Mouse (Mus musculus) myocyte (in vitro differentiated cells): Measurements from ENCODE around the gene Asic2. TPM values are rescaled to one million over a fixed set of nuclear protein-coding genes. Genes with fewer than 3 reads are reported as not detected.

Source experiments
- H3K27me3 ChIP-seq: one replicate; pipeline ENCODE4 v1.6.1; 2011; ENCODE audit not compliant: control insufficient read depth, insufficient read depth, insufficient read length
- H3K36me3 ChIP-seq: one replicate; pipeline ENCODE4 v1.6.1; 2011; ENCODE audit not compliant: control insufficient read depth, insufficient read depth
- H3K4me2 ChIP-seq: one replicate; pipeline ENCODE4 v1.6.1; 2011; ENCODE audit warnings: low read depth, control low read depth
- H3K4me3 ChIP-seq: one replicate; pipeline ENCODE4 v1.5.1; 2011; ENCODE audit warnings: mild to moderate bottlenecking, control low read depth, moderate library complexity
- H3K79me2 ChIP-seq: one replicate; pipeline ENCODE4 v1.6.1; 2011; ENCODE audit not compliant: control insufficient read depth, insufficient read depth
- H3ac ChIP-seq: one replicate; pipeline ENCODE4 v1.6.1; 2011; ENCODE audit not compliant: control insufficient read depth, insufficient read length
- CEBPB ChIP-seq: IDR thresholded peaks from 2 replicates; pipeline ENCODE4 v1.6.1; 2011; ENCODE audit warnings: mild to moderate bottlenecking, moderate library complexity; ENCODE audit not compliant: poor library complexity, insufficient read depth, severe bottlenecking
- E2F4 ChIP-seq: IDR thresholded peaks from one replicate; pipeline ENCODE4 v1.6.1; 2011; ENCODE audit warnings: mild to moderate bottlenecking, control low read depth, moderate library complexity; ENCODE audit not compliant: insufficient read depth
- MAX ChIP-seq: IDR thresholded peaks from one replicate; pipeline ENCODE4 v1.6.1; 2011; ENCODE audit warnings: low read depth, mild to moderate bottlenecking, control low read depth
- MYOD1 ChIP-seq, 3 experiments: IDR thresholded peaks; one replicate each; pipeline ENCODE4 v1.6.1; 2011; ENCODE audit warnings: control low read depth in 2 of 3, low read depth in 2 of 3, mild to moderate bottlenecking in 2 of 3, moderate library complexity in 1 of 3; ENCODE audit not compliant: insufficient read length in 2 of 3, control insufficient read depth in 1 of 3
- MYOG ChIP-seq, 3 experiments: IDR thresholded peaks; one replicate each; pipeline ENCODE4 v1.6.1; 2011; ENCODE audit warnings: control low read depth in 2 of 3, low read depth in 2 of 3, mild to moderate bottlenecking in 2 of 3; ENCODE audit not compliant: insufficient read length in 2 of 3, control insufficient read depth in 1 of 3, insufficient read depth in 1 of 3
- POLR2A ChIP-seq: IDR thresholded peaks from one replicate; pipeline ENCODE4 v1.6.1; 2011; ENCODE audit warnings: low read depth, mild to moderate bottlenecking, control low read depth, moderate library complexity; ENCODE audit not compliant: insufficient read length
- POLR2AphosphoS2 ChIP-seq: IDR thresholded peaks from one replicate; pipeline ENCODE4 v1.6.1; 2011; ENCODE audit warnings: low read depth, control low read depth; ENCODE audit not compliant: insufficient read length
- REST ChIP-seq: IDR thresholded peaks from one replicate; pipeline ENCODE4 v1.6.1; 2011; ENCODE audit warnings: mild to moderate bottlenecking, control low read depth, moderate library complexity; ENCODE audit not compliant: insufficient read depth, insufficient read length
- SRF ChIP-seq: IDR thresholded peaks from one replicate; pipeline ENCODE4 v1.6.1; 2011; ENCODE audit warnings: low read depth; ENCODE audit not compliant: control insufficient read depth, insufficient read length
- TCF12 ChIP-seq: IDR thresholded peaks from one replicate; pipeline ENCODE4 v1.6.1; 2011; ENCODE audit warnings: mild to moderate bottlenecking, control low read depth; ENCODE audit not compliant: poor library complexity, insufficient read depth, severe bottlenecking
- TCF3 ChIP-seq: IDR thresholded peaks from one replicate; pipeline ENCODE4 v1.6.1; 2011; ENCODE audit warnings: low read depth, control low read depth; ENCODE audit not compliant: insufficient read length
- USF1 ChIP-seq: IDR thresholded peaks from one replicate; pipeline ENCODE4 v1.6.1; 2011; ENCODE audit warnings: low read depth, mild to moderate bottlenecking, control low read depth, moderate library complexity
- polyA plus RNA-seq: library from polyadenylated mRNA; unstranded; fragments of >200 nt; fragmentation: generic; extraction: Trizol; gene quantifications from one replicate; pipeline ENCODE4 v1.2.1, GENCODE M21; 2012; ENCODE audit warnings: missing spikeins

Asic2 gene
- polyA plus RNA-seq, 1 experiment: not detected

- Histone ChIP-seq H3K4me3 (no peak overlapping the region), H3K27me3 (no peaks in the 10 kb centered on the region), H3K79me2 (no peaks in the 10 kb centered on the region), H3ac (no peak overlapping the region), H3K36me3 (no peaks in the 10 kb centered on the region), H3K4me2 (no peak overlapping the region)
- TF ChIP-seq SRF (no peak), TCF12 (no peak), USF1 (no peak), CEBPB (no peak), E2F4 (no peak), MYOD1 (IDR thresholded peaks at IDR 0.05; ENCODE audit: control insufficient read depth in 1 of 3, insufficient read length in 2 of 3, low read depth in 2 of 3) (no peak), TCF3 (no peak), MAX (no peak), POLR2A (no peak), REST (no peak), MYOG (IDR thresholded peaks at IDR 0.05; ENCODE audit: control insufficient read depth in 1 of 3, insufficient read depth in 1 of 3, insufficient read length in 2 of 3, low read depth in 2 of 3) (no peak), POLR2AphosphoS2 (no peak)
These were observed 55.2 kb downstream of the Asic2 start for GRCm38 (mm10) chr11:81913071-81913470.

- no peaks in the 10 kb centered on the region for H3K27me3 ChIP-seq
- peak overlapping the region; percentile 58 for H3K4me2 ChIP-seq
- H3K4me3 ChIP-seq: no peak overlapping the region
- no peaks in the 10 kb centered on the region for H3K79me2 ChIP-seq
- TF ChIP-seq E2F4 (no peak), CEBPB (no peak), MYOD1 (IDR thresholded peaks at IDR 0.05; ENCODE audit: control insufficient read depth in 1 of 3, insufficient read length in 2 of 3, low read depth in 2 of 3) (peak in 2 of 3 experiments; percentile 71)
- no peak overlapping the region for H3ac ChIP-seq
- H3K36me3 ChIP-seq: no peaks in the 10 kb centered on the region
These were observed 58.8 kb downstream of the Asic2 start for GRCm38 (mm10) chr11:81909397-81909894.

- Histone ChIP-seq H3K79me2 (no peaks in the 10 kb centered on the region), H3K36me3 (no peaks in the 10 kb centered on the region), H3K4me3 (no peak overlapping the region), H3ac (no peak overlapping the region), H3K4me2 (peak overlapping the region; percentile 58), H3K27me3 (no peaks in the 10 kb centered on the region)
- TF ChIP-seq POLR2AphosphoS2: no peak
- TF ChIP-seq REST: no peak
These were observed 59.5 kb downstream of the Asic2 start for GRCm38 (mm10) chr11:81908760-81909159.

- Histone ChIP-seq H3K4me2 (no peak overlapping the region), H3K4me3 (no peak overlapping the region), H3ac (no peak overlapping the region), H3K36me3 (no peaks in the 10 kb centered on the region), H3K27me3 (no peaks in the 10 kb centered on the region), H3K79me2 (no peaks in the 10 kb centered on the region)
- TF ChIP-seq TCF12 (no peak), MAX (no peak), TCF3 (no peak), MYOD1 (IDR thresholded peaks at IDR 0.05; ENCODE audit: control insufficient read depth in 1 of 3, insufficient read length in 2 of 3, low read depth in 2 of 3) (no peak), POLR2A (no peak), SRF (no peak)
These were observed 65.9 kb downstream of the Asic2 start for GRCm38 (mm10) chr11:81902318-81902717.

GRCm38 (mm10) chr11:81897547-81898354, 70.5 kb downstream of the Asic2 start:
- H3K4me2 ChIP-seq: no peak overlapping the region
- TF ChIP-seq CEBPB: no peak
- TF ChIP-seq TCF3: no peak
- no peaks in the 10 kb centered on the region for H3K79me2 ChIP-seq
- no peaks in the 10 kb centered on the region for H3K36me3 ChIP-seq
- peaks cover 6% of the 10 kb centered on the region for H3K27me3 ChIP-seq
- no peak overlapping the region for H3K4me3 ChIP-seq
- H3ac ChIP-seq: no peak overlapping the region
